ENCODE assay signal across 12 mouse cellular contexts in the genomic region with DNA sequence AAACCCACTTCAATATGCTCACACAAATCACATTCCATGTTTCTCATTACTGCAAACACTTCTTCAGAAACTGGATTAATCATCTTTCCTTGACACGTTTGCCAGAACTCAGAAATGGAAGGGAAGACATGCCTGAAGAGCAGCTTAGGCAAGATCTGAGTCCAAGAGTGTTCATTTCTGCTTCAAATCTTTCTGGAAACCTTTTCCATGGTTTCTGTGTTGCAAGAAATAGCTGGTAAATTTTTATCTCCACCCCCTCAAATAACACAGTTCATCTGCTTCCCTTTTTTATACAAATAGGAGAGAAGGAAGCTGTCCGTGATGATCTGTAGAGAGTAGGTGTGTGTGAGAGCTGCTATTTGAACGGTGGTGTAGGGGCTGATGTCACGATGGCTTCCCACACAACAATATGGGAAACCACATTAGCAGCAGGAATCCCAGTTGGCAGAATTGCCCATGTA.
DNase-seq lines count a peak whose midpoint lies in the region; TF ChIP-seq lines count a peak whose summit lies in the region.
"Had no signal": no experiment of that assay in that cellular context is flagged by ENCODE, and none has a peak within 500 bp of the region (broad histone marks: within the 10 kb centered on the region; RNA-seq: fewer than 3 reads in every experiment).

No protein-coding gene starts in this region.

- TF ChIP-seq POLR2A in brain, embryonic 14.5 days (IDR thresholded peaks at IDR 0.05; ENCODE audit: borderline replicate concordance, extremely low read depth, insufficient read depth, insufficient read length, poor library complexity, severe bottlenecking): no peak

- no peak for TF ChIP-seq CTCF in brain, embryonic 14.5 days (IDR thresholded peaks at IDR 0.05; ENCODE audit: borderline replicate concordance, extremely low read depth, insufficient read depth, insufficient read length)

- peak; percentile 6 for DNase-seq in brain, embryonic 14.5 days (ENCODE audit: low read depth)
- peak; percentile 25 to 51 for DNase-seq in frontal cortex, postnatal 14 days (ENCODE audit: low spot score in 2 of 2)
- DNase-seq in layer of hippocampus, postnatal 14 days (ENCODE audit: low spot score in 2 of 2): peak; percentile 20 to 64
- peak; percentile 76 for DNase-seq in right cerebral cortex, adult 2 months (ENCODE audit: low spot score in 2 of 2)
- no peak for DNase-seq in thymus, postnatal 4 days
- no peak for DNase-seq in thymus, postnatal 36 days
- no peak for DNase-seq in T-cell, adult 2 months (ENCODE audit: low spot score)
- no peak for DNase-seq in retina, embryonic 14.5 days (ENCODE audit: low spot score)
- DNase-seq: cerebellum, adult 2 months; gastrocnemius, postnatal 10 days; liver, postnatal 0 days; lung, postnatal 14 days had no signal

Comparison
In these comparisons a context has a peak if more than half of its experiments do, and no peak if none do; other contexts are left out.
1. DNase-seq: peak in brain, embryonic 14.5 days (single experiment), frontal cortex, postnatal 14 days (2 of 2), layer of hippocampus, postnatal 14 days (2 of 2) and right cerebral cortex, adult 2 months (2 of 2); none in thymus, postnatal 4 days (single experiment), thymus, postnatal 36 days (0 of 2), T-cell, adult 2 months (single experiment) and retina, embryonic 14.5 days (single experiment).